Mouse (Mus musculus) small intestine, adult 2 months (tissue): ENCODE measurements around the gene Olfr92.

Experiments used
- CTCF ChIP-seq: fragments of 200-500 bp; IDR thresholded peaks from 2 replicates; pipeline ENCODE4 v1.5.1; 2012; ENCODE audit warnings: low read depth, mild to moderate bottlenecking, control low read depth, inconsistent platforms, low read length, moderate library complexity, mixed read lengths; ENCODE audit not compliant: insufficient replicate concordance, insufficient read length; ENCODE audit errors: extremely low read depth
- POLR2A ChIP-seq: fragments of 200-500 bp; IDR thresholded peaks from 2 replicates; pipeline ENCODE4 v1.6.1; 2012; ENCODE audit warnings: low read depth, mild to moderate bottlenecking, control low read depth, inconsistent platforms, low read length, moderate library complexity

DNA sequence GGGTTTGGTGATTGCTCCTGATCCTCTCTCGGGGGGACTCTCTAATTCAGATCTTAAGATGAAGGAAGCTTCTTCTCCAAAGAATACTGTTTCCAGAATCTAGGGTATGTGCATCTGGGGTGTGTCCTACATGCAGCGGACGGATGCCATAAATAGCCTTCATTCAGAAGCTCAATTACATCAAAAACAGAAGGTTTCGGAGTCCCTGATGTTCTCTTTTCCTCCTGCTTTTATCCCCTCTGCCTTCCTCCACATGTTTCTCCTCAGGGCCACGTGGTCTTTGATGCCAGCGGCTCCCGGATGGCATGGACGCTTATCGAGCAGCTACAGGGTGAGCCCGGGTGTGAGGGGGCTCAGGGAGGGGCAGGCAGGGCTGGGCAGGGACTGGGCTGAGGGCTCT, 56.8 kb downstream of the Olfr92 start:
- TF ChIP-seq POLR2A (no peak), CTCF (no peak)
